Mouse (Mus musculus): Measurements from ENCODE around the gene Nectin2.

GRCm38 (mm10) chr7:19673083-19673699 lies 77.1 kb downstream of the Nectin2 start:
- TF ChIP-seq CTCF (conservative IDR thresholded peaks at IDR 0.05; ENCODE audit: low read length) (no peak), NANOG (IDR thresholded peaks at IDR 0.05; ENCODE audit: borderline replicate concordance, low read length) (no peak), POU5F1 (IDR thresholded peaks at IDR 0.05; ENCODE audit: borderline replicate concordance, low read length) (no peak)

Measured in E14TG2a.4 (cell line).